Mouse (Mus musculus) right cerebral cortex, postnatal 4 days (tissue): Measurements from ENCODE around the gene Eps8l3.
A peak's percentile ranks its signal among the peaks of the same experiment; 100 is the strongest.

ENCODE experiments used
- DNase-seq: peaks from one replicate; pipeline ENCODE4 v3.0.0-alpha.2; 2022

Gene Eps8l3

DNA sequence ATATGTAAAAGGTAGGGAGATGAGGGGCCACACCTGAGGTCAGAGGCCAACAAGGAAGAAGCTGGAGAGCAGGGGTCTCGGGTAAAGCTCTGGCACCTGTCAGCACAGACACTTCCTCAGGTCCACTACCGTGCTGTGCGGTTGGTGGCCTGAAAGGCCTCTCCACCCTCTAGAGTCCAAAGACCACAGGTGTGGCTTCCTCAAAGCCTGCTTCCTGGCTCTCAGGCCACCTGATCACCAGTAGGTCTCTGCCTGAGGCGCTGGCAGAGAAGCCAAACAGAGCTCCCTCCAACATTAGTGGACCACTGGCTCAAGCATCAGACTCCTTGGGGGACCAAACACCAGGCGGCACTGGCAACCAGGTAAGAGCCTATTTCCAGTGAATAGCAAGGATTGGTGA lies at the start of gene Eps8l3:
TSS of gene Eps8l3 (plus strand) at position 225 of the 400 bp plus-strand sequence.
- no peak for DNase-seq

DNA sequence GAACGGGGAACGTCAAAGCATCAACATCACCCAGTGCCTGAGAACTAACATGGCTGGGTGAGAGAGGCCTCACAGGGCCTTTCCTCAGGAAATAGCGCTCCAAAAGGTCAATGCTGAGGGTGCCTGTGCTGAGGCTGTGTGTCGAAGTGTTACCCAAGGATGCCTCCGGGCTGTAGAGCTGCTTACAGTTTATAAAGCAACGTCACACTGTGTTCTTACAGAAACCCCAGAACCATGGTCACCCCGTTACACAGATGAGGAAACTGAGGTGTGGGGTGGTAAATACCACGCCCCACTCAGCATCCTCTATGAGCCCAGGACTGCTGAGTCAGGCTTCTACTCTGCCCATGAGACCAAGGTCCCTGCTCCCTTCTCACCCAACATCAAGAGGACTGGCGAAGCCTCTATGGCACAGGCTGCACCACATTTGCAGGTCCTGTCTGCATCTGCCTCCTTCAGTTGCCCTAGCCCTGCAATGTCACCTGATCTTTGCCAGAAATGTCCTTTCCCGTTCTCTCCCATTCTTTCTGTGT lies 49.1 kb upstream of the Eps8l3 start:
- no peak for DNase-seq

DNA sequence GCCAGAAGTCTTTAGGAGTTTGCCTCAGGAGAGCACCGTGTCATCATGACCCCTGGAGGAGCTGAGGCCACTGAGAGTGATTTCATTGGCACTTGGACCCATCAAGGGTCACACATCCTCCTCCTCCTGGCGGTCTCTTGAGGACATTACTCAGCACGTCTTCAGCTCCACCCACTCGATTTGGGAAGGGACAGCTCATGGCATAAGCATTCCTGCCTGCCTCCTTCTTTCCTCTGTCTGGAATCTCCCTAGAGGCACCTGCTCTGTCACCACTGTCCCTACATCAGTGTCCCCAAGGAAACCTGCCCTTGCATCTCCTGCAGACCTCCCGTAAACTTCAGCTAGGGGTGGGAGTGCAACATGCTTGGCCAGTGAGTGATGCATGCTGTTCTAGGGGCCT lies 48.5 kb upstream of the Eps8l3 start:
- no peak for DNase-seq

DNA sequence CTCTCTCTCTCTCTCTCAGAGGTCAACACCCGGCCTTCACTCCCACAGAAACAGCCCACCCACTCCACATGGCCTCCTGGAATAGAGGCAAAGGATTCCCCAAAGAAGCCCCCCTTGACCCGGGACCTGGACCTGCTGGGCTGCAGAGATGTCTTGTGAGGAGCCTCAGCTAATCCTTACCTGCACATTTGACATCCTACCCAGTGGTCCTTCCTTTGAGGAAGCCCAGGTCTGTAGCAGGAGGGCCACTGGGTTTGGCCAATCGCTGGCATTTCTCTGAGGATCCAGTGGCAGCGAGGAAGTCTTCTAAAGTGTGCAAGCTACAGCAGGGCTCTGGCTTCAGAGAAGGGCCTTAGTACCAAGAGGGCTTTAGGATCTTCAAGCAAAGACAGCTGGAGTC lies 48.0 kb upstream of the Eps8l3 start:
- no peak for DNase-seq

DNA sequence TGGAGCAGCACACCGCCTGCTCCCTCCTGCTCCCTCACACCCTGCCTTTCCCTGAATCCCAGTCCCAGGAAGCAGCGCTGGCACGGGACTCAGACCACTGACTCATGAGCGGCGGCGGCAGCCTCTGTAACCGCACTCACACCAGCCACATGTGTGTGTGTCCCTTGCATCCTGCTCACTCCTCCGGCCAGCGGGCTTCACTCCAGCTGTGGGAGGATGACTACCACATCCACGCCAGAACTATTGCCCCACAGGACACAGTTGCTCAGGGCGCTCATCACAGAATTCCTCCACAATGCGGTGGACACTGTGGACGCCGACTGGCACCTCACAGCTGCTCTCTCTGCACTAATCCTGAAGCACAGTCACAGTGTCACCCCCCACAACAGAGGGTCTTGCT lies 47.4 kb upstream of the Eps8l3 start:
- DNase-seq = no peak

DNA sequence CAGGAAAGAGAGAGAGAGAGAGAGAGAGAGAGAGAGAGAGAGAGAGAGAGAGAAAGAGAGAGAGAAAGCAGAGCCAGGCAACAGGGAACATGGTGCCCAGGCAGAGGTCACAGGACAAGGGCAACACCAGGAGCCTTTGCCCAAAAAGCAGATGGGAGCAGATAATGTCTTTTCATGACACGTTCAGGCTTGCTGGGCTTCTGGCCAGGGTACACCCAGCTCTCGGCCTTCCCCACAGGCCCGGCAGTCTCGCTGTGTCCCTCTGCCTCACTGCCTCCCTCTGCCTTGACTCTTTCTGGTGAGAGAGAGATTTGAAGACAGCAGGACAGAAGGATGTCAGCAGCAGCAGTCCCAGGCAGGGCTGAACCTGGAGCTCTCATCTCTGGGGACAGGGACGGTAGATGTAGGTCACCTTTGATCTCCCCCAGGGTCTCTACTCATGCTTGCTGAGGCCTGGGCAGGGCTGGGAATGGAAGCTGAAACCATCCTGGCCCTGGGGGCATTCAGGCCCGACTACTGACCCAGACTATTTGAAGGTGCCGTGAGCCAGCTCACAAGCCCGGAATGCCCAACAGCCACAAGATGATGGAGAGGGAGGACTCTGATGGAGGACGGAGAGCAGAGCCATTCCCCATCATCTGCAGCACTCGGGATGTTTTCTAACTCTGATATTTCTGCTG lies 45.0 kb upstream of the Eps8l3 start:
- no peak for DNase-seq

DNA sequence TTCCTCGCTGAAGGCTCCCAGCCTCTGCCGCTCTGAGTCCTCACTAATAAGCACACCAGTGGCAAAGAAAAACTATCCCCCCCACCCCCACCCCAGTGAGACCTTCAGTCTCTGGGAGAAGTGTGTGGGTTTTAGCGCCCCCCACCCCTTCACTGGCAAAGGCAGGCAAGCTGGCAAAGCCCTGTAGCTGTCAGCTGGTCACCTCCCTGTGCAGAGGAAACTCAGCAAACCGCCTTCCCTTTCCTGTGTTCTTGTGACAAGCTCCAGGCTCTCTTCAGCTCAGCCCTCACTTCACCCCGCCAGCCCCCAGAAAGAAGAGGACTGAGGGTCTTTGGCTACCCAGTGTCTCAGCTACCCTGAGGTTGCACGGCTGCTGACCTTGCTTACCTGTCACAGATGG lies 44.4 kb upstream of the Eps8l3 start:
- DNase-seq = no peak

DNA sequence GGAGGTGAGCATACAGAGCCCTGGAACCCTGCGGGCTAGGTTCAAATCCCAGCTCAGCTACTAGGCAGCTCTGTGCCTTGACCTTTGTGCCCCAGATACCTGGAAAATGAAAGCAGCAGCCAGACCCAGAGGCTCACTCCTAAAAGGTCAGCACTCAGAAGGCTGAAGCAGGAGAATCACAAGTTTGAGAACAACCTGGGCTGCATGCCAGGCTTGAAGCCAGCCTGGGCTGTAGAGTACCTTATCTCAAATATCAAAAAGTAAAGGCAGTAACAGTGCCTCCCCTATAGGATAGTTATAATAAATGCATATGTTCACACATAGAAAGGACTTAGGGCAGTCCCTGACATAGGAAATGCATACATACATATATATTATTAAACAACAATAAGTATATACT lies 43.7 kb upstream of the Eps8l3 start:
- DNase-seq = no peak

DNA sequence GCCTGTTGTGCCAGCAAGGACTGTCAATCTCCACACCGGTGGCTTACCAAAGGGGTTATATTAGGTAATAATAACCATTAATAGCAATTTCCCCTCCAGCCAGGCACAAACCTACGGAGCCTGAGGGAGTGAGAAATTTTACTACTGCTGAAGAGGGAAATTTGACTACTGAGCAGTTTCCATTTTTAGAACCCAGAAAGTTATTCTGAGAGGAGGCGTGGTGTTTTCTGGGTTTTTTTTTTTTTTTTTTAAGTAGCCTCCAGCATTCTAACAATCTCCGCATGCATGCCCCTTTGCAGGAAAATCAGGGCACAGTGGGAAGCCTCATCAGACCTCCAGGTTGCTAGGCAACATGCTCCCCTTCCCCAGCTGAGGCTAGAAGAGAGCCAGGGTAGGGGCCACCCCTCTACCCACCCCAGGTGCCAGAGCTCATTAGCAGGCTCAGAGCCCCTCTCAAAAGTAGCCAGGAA lies 43.1 kb upstream of the Eps8l3 start:
- no peak for DNase-seq

DNA sequence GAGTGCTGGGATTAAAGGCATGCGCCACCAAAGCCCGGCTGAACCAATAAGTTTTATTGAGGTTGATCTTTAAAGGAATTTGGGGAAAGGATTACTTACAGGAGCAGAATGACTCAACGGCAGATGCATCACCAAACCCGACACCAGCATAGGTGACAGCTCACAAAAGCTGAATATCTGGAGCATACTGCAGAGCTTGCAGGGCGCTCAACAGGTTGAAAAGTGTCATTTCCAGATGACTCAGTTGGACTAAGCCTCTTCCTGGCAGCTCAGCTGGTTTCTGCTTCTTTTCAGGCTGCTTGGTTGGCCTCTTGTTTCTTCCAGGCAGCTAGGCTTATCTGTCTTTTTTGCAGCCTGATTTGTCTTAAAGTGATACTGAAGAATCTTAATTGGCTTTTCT lies 41.7 kb upstream of the Eps8l3 start:
- DNase-seq = no peak

DNA sequence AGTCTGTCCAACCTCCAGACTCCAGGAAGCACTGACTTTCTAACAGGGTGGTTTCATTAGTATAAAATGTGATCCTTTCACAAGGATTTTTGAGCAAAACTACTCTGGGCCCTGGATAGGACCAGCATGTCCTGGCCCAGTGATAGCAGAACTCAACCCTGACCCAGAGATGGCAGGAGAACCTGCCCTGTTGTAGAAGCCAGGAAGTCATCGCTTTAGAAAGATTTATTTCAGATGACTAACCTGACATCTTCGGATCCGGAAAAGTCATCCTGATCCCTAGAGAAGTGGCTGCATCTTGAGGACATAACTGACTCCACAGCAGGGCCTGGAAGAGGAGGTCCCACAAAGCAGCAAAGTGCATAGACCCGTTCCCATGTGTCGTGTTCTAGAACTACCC lies 37.2 kb upstream of the Eps8l3 start:
- no peak for DNase-seq

DNA sequence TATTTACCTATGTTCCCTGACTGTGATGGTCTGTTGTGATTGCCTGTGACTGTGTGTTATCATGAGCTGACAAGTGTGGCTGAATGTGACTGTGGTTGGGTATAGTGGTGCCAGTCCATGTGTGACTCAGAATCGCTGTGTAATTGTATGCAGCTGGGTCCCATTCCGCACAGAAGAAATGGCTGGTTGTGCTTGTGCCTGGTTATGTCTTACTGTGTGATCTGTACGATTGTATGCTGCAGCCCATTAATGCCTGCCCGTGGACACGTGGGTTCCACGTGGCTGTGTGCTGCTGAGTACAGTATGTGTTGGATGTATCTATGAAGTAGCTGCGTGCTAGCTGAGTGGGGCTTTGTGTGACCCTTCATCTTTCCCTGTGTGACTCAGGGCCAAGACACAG lies 36.2 kb upstream of the Eps8l3 start:
- DNase-seq = no peak

DNA sequence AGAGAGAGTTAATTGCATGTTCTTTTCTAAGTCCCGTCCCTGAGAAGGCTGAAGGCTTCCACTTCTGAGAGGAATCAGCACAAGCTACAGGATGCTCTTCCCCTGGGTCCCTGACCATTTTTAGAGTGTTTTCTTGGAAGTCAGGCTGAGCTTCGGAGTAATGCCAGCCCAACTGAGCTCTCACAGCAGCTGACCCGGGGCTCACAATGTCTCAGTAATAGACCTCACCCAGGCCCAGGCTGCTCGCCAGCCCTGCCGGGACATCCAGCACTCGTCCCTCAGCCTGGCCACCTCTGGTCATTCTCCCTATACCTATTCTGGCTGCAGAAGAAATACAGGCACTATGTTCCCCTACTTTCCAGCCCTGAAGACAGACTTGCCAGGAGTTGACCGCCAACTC lies 35.7 kb upstream of the Eps8l3 start:
- no peak for DNase-seq

DNA sequence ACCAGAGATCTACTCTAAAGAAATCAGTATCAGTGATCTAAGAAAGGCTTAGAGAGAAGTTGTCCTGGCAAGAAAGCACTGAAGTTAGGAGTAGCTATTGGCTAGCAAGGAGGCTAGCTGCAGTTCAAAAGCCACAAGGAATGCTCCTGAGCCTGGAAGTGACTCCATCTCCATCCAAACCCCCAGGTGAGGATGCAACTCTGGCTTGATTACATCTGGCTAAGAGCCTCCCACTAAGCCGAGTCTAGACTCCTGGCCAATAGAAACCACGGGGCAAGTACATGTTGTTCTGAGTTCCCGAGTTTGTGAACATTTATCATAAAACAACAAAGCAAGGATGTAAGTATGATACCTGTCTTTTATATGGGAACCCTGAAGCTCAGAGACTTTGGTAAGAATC lies 33.6 kb upstream of the Eps8l3 start:
- no peak for DNase-seq

DNA sequence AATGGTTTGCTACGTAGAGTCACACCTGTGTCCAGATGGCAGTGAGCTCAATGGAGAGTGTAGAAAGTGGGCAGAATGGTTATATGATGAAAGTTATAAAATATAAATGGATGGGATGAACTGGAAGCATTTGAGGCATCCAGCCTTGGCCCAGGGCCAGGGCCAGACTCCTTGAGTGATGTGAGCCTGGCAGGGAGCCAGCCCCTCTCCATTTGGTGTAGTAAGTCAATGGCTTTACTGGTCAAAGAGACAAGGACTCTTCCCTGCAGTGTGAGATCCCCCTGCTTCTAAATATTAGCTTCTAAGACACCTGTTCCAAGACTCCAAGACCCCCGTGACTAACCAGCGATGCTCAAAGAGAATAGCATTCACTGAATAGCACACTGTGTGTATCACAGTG lies 33.0 kb upstream of the Eps8l3 start:
- DNase-seq = peak; percentile 61

DNA sequence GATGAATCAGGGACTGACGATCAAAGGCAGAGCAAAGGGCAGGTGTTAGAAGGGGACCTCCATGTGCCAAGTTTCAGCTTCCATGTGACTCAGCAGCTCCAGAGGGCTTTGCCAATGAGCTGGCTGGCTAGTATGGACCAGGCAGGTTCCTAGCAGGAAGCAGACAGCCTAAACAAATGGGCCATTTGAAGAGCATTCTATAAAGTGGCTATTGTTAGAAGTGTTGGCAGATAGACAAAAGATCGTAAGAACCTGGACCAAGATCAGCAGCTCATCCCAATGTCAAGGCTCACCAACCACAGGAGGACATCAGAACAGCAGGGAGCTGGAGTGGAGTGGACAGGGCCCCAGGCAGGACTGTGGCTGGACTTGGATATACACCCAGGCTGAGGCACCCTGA lies 32.5 kb upstream of the Eps8l3 start:
- DNase-seq = no peak

DNA sequence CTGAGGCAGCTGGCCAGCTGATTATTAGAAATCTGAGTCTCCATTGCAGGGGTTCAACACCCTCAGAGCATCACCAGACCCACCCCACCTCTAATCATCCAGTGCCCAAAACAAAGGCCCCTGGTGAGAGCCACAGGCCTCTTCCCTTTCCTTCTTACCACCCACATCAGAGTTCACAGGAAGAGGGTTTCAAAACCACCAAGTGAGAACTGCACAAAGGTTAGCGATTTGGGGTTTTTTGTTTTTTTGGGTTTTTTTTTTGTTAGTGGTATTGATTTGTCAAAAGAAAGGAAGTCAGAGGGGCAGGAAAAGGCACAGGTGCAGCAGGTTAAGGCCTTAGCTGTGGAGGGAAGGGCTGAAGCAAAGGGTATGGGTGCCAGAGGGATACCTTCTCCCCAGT lies 30.9 kb upstream of the Eps8l3 start:
- no peak for DNase-seq

DNA sequence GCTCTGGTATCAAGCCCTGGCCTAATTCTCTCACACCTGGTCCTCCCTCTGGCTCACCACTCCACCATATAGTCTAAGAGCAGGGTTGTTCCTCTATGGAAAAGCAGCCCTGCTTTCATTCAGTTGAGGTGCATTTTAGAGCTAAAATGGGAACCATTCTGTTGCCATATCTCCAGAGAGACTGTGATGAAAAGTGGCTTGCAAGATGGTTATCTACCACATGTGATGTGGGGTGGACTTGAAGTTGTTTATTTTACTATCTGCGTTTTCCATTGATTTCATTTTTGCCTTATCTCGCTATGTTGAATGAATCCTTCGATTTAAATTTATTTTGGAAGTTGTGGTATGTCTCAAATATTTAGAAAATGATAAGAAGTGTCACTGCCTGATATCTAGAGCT lies 30.2 kb upstream of the Eps8l3 start:
- no peak for DNase-seq

DNA sequence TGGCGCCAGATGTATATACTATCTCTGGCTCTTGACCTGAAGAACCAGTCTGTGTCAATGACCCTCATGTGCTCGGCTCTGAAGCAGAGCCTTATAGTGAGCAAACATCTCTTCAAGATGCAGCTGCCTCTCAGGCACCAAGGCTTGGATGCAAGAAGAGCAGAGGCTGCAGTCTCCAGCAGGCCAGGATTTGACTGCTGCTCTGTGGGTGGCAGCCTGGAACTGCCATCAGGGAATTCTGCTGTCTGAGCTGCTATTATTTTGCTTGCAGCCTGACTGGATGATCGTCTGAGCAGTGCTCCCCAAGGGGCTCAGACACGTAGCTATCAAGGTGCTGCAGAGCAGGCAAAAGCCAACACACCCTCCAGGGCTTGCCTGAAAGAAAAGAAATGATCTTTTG lies 28.9 kb upstream of the Eps8l3 start:
- DNase-seq = no peak

DNA sequence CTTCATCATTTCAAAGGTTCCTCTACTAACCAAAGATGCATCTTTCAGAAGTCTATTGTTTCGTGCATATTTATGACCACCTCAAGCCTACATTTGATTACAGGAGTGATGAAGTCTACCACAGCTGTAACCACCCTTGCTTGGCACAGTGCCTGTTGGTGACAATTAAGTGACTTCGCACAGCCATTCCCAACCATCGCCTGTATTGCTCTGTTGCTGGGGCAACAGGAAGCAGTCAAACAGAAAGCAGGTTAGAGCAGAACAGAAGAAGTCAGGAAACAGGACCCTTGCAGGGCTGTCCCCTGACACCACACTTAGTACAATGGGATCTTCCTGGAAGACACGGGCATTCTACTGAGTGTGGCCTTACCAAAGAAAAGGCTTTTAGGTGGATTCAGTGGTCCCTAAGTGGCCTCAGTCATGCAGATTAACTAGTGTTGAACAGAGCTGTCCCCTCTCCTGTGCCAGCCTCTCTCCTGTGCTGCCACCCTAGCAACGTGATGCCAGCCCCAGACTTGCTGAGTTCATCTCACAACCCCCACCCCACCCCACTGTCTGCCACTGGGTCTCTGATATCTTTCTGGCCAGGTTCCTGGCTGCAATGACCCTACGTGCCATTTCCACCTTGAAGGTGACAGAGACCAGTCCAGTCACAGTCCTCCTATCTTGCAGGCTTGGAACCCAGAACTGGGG lies 27.9 kb upstream of the Eps8l3 start:
- no peak for DNase-seq

DNA sequence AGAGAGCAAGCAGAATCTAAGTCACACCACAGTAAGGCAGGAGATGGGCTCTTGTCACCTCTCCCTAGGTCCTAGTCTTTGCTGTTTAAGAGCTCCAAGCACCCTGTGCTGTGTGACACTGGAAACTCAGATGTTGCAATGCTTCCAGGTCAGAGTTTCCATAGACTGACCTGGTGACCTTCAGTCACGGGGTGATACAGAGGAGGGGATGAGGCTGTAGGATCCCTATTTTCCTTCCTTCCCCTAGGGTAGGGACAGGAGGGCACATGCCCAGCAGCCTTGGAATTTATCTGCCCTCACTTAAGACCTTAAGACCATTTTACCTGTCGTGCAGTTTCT lies 27.4 kb upstream of the Eps8l3 start:
- DNase-seq = no peak

DNA sequence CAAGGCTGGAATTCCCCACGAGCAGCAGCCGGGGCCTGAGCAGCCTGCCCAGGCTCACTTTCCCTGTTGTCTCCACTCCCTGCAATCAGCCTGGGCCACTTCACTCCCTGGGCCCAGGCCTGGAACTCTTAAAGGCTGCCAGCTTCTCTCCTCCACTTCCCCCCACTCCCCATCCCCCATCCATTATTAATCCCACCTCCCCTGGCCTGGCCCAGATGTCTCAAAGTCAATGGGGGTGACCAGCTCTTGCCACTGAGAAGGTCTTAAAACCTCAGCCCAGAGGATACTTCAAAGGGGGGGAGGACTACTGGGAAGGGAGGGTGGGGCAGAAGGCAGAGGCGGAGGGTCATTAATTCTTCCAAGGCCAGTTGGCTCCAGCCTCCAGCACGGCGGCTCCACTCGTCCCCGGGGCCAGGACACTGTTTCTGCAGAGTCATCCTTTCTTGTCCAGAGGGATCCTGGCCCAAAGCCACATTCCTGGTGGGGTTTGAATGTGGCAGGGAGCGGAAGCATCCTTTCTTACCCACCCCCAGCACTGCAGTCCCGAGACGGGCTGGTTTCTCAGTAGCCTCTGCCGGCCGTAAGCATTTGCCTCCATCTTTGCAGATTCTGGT lies 26.5 kb upstream of the Eps8l3 start:
- peak; percentile 52 for DNase-seq

DNA sequence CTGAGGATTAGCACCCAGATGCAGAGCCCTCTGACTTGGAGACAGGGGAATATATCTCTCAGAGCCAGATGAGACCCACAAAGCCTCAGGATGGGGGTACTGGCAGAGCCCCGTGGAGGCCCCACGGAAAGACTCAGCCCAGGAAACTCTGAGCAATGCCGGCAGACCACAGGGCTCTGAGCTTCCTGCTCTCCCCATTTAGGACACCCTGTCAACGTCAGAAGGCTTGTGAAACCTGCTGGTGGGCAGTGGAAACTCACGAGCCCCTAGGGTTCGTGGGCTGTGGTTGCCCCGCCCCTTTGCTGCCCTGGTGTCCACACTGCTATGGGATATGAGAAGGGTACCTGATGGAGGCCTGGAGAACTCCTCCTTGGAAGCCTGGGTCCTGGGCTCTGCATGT lies 24.2 kb upstream of the Eps8l3 start:
- no peak for DNase-seq
